Mouse (Mus musculus): Measurements from ENCODE around the gene Olfr187. TPM values are rescaled to one million over a fixed set of nuclear protein-coding genes. Genes with fewer than 3 reads are reported as not detected.
"Not testable (repeated sequence)": the region's sequence is repeated elsewhere in the genome, so short reads cannot be mapped to it uniquely, and the experiment has no call there.

Gene Olfr187
- not detected in 2 replicates for polyA plus RNA-seq (2015; fragmentation: Nextera tagmentation; extraction: Ambion mirVana)

GRCm38 (mm10) chr16:59039710-59040109 lies at the start of gene Olfr187:
Gene Olfr187, minus strand, starts transcription at chr16:59039767.
- H3K9ac ChIP-seq: no peak within 1 kb of the TSS
- H3K4me2 ChIP-seq: no peak within 1 kb of the TSS
- no peaks in the 10 kb centered on the region for H3K9me3 ChIP-seq
- no peaks in the 10 kb centered on the region for H3K27me3 ChIP-seq
- WGBS: 89% methylated on average over 7 of the region's 7 CpGs
- no peak within 1 kb of the TSS for H3K27ac ChIP-seq (replicated peaks)
- no peak within 1 kb of the TSS for H3K4me3 ChIP-seq
- no peaks in the 10 kb centered on the region for H3K4me1 ChIP-seq (replicated peaks)
- no peak for ATAC-seq (ENCODE audit: low FRiP score, low read depth)
- no peaks in the 10 kb centered on the region for H3K36me3 ChIP-seq

DNA sequence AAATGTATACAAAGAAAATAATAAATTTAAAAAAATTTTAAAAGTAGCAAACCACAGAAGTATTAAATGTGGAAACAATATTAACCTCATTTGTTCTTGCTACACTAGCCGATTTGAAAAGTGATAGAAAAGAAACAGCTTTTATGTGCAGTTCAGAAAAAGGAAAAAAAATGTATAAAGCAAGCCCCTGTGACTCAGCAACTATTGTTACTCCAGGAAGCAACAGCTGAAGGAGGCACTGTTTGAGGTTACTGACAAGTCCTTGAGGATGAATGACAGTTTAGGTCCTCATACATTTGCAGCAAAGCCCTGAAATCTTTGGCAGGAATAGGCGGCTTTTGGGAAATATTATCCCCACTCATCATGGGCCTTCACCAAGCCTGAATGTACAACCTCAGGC lies 41.5 kb upstream of the Olfr187 start:
- 88% methylated on average over 2 of the region's 2 CpGs for WGBS
- not testable (repeated sequence) for H3K9ac ChIP-seq; H3K27me3 ChIP-seq; H3K27ac ChIP-seq (replicated peaks); H3K4me1 ChIP-seq (replicated peaks); H3K4me3 ChIP-seq; ATAC-seq (ENCODE audit: low FRiP score, low read depth); H3K36me3 ChIP-seq; H3K9me3 ChIP-seq; H3K4me2 ChIP-seq

DNA sequence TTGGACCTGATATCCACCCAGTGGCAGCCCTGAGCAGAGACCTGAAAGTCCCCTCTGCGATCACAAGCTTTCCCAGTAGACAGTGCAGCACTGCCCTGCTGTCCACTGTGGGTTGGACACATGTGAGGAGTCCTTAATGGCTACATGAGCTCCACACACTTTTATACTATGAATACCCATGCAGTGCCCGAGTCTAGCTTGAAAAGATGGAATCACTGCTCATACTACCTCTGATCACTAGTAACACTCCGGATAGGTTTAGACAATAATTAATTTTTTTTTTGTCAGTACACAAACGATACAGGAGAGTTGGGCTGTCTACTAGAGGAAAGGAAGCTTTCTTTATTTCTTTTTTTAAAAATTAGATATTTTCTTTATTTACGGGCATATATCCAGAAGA lies 38.3 kb upstream of the Olfr187 start, which contains the start of gene Olfr190:
TSS of gene Olfr190 (minus strand) at position 101 of the 400 bp plus-strand sequence.
- no peaks in the 10 kb centered on the region for H3K27me3 ChIP-seq
- WGBS: 90% methylated on average over 5 of the region's 5 CpGs

GRCm38 (mm10) chr16:59073520-59073919 lies 34.0 kb upstream of the Olfr187 start:
- Histone ChIP-seq H3K27me3 (no peaks in the 10 kb centered on the region), H3K36me3 (no peaks in the 10 kb centered on the region), H3K9me3 (no peaks in the 10 kb centered on the region), H3K27ac (replicated peaks) (no peak overlapping the region), H3K4me2 (no peak overlapping the region), H3K9ac (no peak overlapping the region), H3K4me1 (replicated peaks) (no peaks in the 10 kb centered on the region), H3K4me3 (no peak overlapping the region)
- 87% methylated on average over 1 of the region's 1 CpGs for WGBS
- no peak for ATAC-seq (ENCODE audit: low FRiP score, low read depth)

More for the DNA sequence above, 38.3 kb upstream of the Olfr187 start, which contains the start of gene Olfr190:
- Histone ChIP-seq H3K36me3 (no peaks in the 10 kb centered on the region), H3K4me3 (no peak within 1 kb of the TSS), H3K4me2 (no peak within 1 kb of the TSS), H3K9me3 (no peaks in the 10 kb centered on the region), H3K27ac (replicated peaks) (no peak within 1 kb of the TSS), H3K9ac (no peak within 1 kb of the TSS), H3K4me1 (replicated peaks) (no peaks in the 10 kb centered on the region)
- ATAC-seq (ENCODE audit: low FRiP score, low read depth): no peak

DNA sequence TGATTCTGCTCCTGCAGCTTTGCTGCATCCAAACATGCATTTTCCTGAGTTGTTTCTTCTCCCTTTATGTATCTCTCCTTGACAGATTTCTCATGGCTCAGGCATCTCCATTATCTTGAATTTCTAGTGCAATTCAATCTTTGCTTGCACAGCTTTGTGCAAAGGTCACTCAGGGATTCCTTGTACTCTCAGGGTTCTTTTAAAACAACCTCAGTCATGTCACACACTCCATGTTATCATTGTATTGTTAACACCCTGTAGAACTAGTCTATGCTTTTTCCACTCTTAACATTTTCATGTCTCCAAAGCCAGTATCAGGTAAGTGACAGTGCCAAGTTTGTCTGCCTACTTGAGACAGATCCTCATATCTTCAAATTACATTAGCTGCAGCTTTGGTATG lies 32.2 kb upstream of the Olfr187 start:
- Histone ChIP-seq H3K9ac (no peak overlapping the region), H3K27ac (replicated peaks) (no peak overlapping the region), H3K27me3 (no peaks in the 10 kb centered on the region), H3K4me3 (no peak overlapping the region), H3K9me3 (no peaks in the 10 kb centered on the region), H3K36me3 (no peaks in the 10 kb centered on the region), H3K4me1 (replicated peaks) (no peaks in the 10 kb centered on the region), H3K4me2 (no peak overlapping the region)
- no peak for ATAC-seq (ENCODE audit: low FRiP score, low read depth)

DNA sequence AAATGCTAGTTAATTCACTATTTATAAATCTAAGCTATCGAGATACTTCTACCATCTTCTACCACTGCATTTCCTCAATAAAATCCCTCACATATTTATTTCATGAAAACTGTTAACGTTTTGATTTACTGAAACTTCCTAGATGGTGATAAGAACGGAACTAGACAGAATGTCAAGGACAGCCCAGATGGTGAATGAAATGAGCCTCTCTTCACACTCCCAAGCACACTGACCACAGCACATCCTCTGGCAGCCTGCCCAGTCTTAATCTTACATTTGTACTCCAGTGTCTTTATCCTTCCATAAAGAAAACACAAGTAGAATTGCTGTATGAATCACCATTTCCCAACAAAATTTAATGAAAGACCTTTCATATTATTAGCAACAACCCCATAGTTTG lies 22.8 kb upstream of the Olfr187 start:
- H3K4me3 ChIP-seq; H3K9ac ChIP-seq; H3K9me3 ChIP-seq; H3K4me2 ChIP-seq; H3K4me1 ChIP-seq (replicated peaks); H3K27ac ChIP-seq (replicated peaks); H3K36me3 ChIP-seq; H3K27me3 ChIP-seq; ATAC-seq (ENCODE audit: low FRiP score, low read depth): not testable (repeated sequence)
- 73% methylated on average over 3 of the region's 3 CpGs for WGBS

GRCm38 (mm10) chr16:59049286-59049685 lies 9.7 kb upstream of the Olfr187 start:
- H3K4me1 ChIP-seq (replicated peaks); H3K4me2 ChIP-seq; H3K36me3 ChIP-seq; H3K9ac ChIP-seq; ATAC-seq (ENCODE audit: low FRiP score, low read depth); H3K4me3 ChIP-seq; H3K27me3 ChIP-seq; H3K27ac ChIP-seq (replicated peaks); H3K9me3 ChIP-seq: not testable (repeated sequence)
- 97% methylated on average over 2 of the region's 2 CpGs for WGBS

DNA sequence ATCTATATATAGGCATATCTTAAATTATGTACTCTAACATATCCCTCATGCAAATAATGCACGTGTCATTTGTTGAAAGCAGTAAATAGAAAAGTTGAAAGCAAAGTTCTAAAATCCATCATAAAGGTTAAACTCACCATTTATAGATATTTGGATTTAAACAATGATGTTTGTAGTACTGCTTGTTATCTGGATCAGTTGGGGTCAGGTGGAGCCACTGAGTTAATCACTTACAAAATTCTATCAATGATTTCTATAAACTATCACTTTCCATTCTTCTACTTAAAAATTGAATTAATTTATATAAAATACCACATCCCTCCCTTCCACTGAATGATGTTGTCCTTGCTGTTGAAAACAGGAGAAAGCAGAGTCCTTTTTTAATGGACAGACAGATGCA lies 9.3 kb upstream of the Olfr187 start:
- H3K27ac ChIP-seq (replicated peaks): no peak overlapping the region
- H3K4me2 ChIP-seq: no peak overlapping the region
- H3K9me3 ChIP-seq: no peaks in the 10 kb centered on the region
- no peaks in the 10 kb centered on the region for H3K4me1 ChIP-seq (replicated peaks)
- ATAC-seq (ENCODE audit: low FRiP score, low read depth): no peak
- H3K9ac ChIP-seq: no peak overlapping the region
- 86% methylated on average over 1 of the region's 1 CpGs for WGBS
- no peak overlapping the region for H3K4me3 ChIP-seq
- no peaks in the 10 kb centered on the region for H3K36me3 ChIP-seq
- no peaks in the 10 kb centered on the region for H3K27me3 ChIP-seq

DNA sequence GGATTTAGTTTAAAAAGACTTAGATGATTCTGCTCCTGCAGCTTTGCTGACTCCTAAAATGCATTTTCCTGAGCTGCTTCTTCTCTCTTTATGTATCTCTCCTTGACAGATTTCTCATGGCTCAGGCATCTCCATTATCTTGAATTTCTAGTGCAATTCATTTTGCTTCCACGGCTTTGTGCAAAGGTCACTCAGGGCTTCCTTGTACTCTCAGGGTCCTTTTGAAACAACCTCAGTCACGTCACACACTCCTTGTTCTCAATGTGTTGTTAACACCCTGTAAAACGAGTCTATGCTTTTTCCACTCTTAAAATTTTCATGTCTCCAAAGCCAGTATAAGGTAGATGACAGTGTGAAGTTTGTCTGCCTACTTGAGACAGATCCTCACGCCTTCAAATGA lies 8.0 kb upstream of the Olfr187 start:
- ATAC-seq (ENCODE audit: low FRiP score, low read depth): no peak
- Histone ChIP-seq H3K27me3 (no peaks in the 10 kb centered on the region), H3K9me3 (no peaks in the 10 kb centered on the region), H3K4me1 (replicated peaks) (no peaks in the 10 kb centered on the region), H3K36me3 (no peaks in the 10 kb centered on the region), H3K4me2 (no peak overlapping the region), H3K27ac (replicated peaks) (no peak overlapping the region), H3K9ac (no peak overlapping the region), H3K4me3 (no peak overlapping the region)
- 54% methylated on average over 4 of the region's 4 CpGs for WGBS

- H3K27ac ChIP-seq (replicated peaks): no peak overlapping the region
- 87% methylated on average over 3 of the region's 3 CpGs for WGBS
- H3K9me3 ChIP-seq: no peaks in the 10 kb centered on the region
- H3K4me2 ChIP-seq: no peak overlapping the region
- H3K36me3 ChIP-seq: no peaks in the 10 kb centered on the region
- H3K4me3 ChIP-seq: no peak overlapping the region
- no peak for ATAC-seq (ENCODE audit: low FRiP score, low read depth)
- H3K4me1 ChIP-seq (replicated peaks): no peaks in the 10 kb centered on the region
- no peak overlapping the region for H3K9ac ChIP-seq
- no peaks in the 10 kb centered on the region for H3K27me3 ChIP-seq
Observed at GRCm38 (mm10) chr16:59045835-59046234, 6.3 kb upstream of the Olfr187 start.

DNA sequence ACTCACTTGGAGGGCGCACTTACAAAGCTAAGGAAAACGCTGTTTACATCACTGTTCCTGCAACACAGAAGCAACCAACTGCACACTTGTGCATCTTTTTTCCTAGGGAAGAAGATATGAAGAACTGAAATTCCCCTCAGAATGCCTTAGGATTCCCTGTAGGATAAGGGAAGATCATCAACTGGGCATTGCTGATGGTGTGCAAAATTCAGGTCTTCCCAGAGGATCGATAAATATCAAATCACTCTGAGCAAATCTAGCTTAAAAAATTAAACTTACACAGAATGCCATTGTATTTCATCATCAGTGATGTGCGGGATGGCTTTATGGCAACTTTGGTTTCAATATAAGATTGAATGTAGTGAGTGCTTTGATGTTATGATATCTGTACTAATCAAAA lies 9.4 kb downstream of the Olfr187 start, which contains the start of gene Olfr186:
TSS of gene Olfr186 (minus strand) at position 101 of the 400 bp plus-strand sequence.
- no peak within 1 kb of the TSS for H3K9ac ChIP-seq
- ATAC-seq (ENCODE audit: low FRiP score, low read depth): no peak
- H3K27me3 ChIP-seq: no peaks in the 10 kb centered on the region
- WGBS: 91% methylated on average over 4 of the region's 4 CpGs
- H3K4me1 ChIP-seq (replicated peaks): no peaks in the 10 kb centered on the region
- no peaks in the 10 kb centered on the region for H3K9me3 ChIP-seq
- H3K27ac ChIP-seq (replicated peaks): no peak within 1 kb of the TSS
- H3K36me3 ChIP-seq: no peaks in the 10 kb centered on the region
- no peak within 1 kb of the TSS for H3K4me3 ChIP-seq
- H3K4me2 ChIP-seq: no peak within 1 kb of the TSS

DNA sequence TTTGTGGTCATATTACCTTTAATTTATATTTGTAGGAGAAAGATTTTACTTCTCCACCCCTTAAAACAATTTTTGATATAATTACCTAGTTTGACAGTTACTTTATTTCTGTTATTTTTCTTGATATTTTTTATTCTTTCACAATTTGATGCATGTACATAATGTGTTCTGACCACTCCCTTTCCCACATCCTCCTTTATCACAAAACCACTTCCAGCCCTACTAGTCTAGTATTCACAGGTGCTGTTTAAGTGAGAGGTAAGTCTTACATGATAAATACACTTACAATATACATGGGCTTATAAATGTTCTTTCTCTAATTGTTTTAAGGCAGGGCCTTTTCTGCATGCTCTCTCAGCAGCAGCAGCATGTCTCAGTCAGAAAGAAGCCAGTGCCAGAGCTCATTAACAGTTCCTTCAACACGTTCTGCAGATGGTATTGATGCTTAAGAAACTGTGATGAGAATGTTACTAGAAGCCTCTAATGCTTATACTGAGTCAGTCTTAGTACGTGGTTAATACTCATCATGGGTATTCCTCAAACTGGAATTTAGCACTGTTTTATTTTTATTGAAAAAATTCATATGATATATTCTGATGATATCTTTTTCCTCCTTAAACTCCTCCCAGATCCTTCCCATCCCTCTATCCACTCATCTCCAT lies 26.1 kb downstream of the Olfr187 start:
- WGBS: 73% methylated on average over 2 of the region's 2 CpGs
- no peak overlapping the region for H3K4me3 ChIP-seq
- H3K36me3 ChIP-seq: no peaks in the 10 kb centered on the region
- H3K9me3 ChIP-seq: no peaks in the 10 kb centered on the region
- no peaks in the 10 kb centered on the region for H3K27me3 ChIP-seq
- ATAC-seq (ENCODE audit: low FRiP score, low read depth): no peak
- no peak overlapping the region for H3K27ac ChIP-seq (replicated peaks)
- no peaks in the 10 kb centered on the region for H3K4me1 ChIP-seq (replicated peaks)
- no peak overlapping the region for H3K9ac ChIP-seq
- no peak overlapping the region for H3K4me2 ChIP-seq

- H3K9me3 ChIP-seq: no peaks in the 10 kb centered on the region
- no peaks in the 10 kb centered on the region for H3K36me3 ChIP-seq
- ATAC-seq (ENCODE audit: low FRiP score, low read depth): no peak
- H3K27ac ChIP-seq (replicated peaks): no peak overlapping the region
- H3K4me2 ChIP-seq: no peak overlapping the region
- no peak overlapping the region for H3K9ac ChIP-seq
- H3K4me1 ChIP-seq (replicated peaks): no peaks in the 10 kb centered on the region
- H3K4me3 ChIP-seq: no peak overlapping the region
- H3K27me3 ChIP-seq: no peaks in the 10 kb centered on the region
Observed at GRCm38 (mm10) chr16:59007146-59007545, 32.4 kb downstream of the Olfr187 start.

Measured in hindbrain, embryonic 15.5 days (tissue).